Mouse (Mus musculus) cerebellum, adult 18-20 months (tissue): ENCODE measurements at regions not wholly inside any gene's neighbourhood (a gene's known extent, or its start where the extent isn't known, plus 50 kb on each side); places are given as distances from the start of the nearest gene placed in this dataset.

Experiments
- DNase-seq, 2 experiments: peaks; one replicate each; pipeline ENCODE4 v3.0.0; 2021

- peak; percentile 22 to 27 for DNase-seq
Observed at GRCm38 (mm10) chrX:43855901-43856300, 264.9 kb downstream of the Tex13c1 start.

- DNase-seq = no peak
Observed at GRCm38 (mm10) chrX:43884890-43885289, 293.9 kb downstream of the Tex13c1 start.
